Mouse (Mus musculus) bone marrow macrophage, adult 2 months (primary cell): ENCODE results near the gene Vmn1r72. TPM values are rescaled to one million over a fixed set of nuclear protein-coding genes. Genes with fewer than 3 reads are reported as not detected.
"Not testable (repeated sequence)": the region's sequence is repeated elsewhere in the genome, so short reads cannot be mapped to it uniquely, and the experiment has no call there.

Experiments used
- H3K27ac ChIP-seq: 2 replicates; pipeline ENCODE4 v1.5.1; 2012; ENCODE audit warnings: low read depth, low read length; ENCODE audit not compliant: insufficient read depth
- H3K4me1 ChIP-seq: 2 replicates; pipeline ENCODE4 v1.6.1; 2012; ENCODE audit warnings: low read length; ENCODE audit not compliant: control insufficient read depth, insufficient read depth
- H3K4me3 ChIP-seq: 2 replicates; pipeline ENCODE4 v1.5.1; 2012; ENCODE audit warnings: mild to moderate bottlenecking, low read length, moderate library complexity; ENCODE audit not compliant: insufficient read depth
- polyA plus RNA-seq: library from polyadenylated mRNA; stranded (reverse); fragments of >200 nt; gene quantifications from 2 replicates; pipeline ENCODE4 v1.2.4, GENCODE M21; 2012; ENCODE audit not compliant: missing spikeins, insufficient read depth, insufficient read length

Vmn1r72 gene
- 0.12 TPM in 1 of 2 replicates, not detected in the other for polyA plus RNA-seq

DNA sequence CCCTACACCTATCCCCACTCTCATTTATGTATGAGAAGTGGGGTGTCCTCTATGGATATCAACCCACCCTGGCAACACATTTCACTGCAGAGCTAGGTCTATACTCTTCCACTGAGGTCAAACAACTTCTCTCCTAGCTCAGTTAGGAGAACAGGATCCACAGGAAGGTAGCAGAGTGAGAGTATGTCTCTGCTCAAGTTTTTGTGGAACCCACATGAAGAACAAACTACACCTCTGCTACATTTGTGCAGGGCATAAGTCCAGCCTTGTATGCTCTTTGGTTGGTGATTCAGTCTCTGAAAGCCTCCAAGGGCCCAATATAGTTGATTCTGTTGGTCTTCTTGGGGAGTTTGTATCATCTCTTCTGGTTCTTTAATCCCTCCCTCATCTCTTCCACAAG lies at the start of gene Vmn1r72:
TSS of gene Vmn1r72 (minus strand) at position 101 of the 400 bp plus-strand sequence.
- H3K4me3 ChIP-seq, H3K27ac ChIP-seq, H3K4me1 ChIP-seq: not testable (repeated sequence)

DNA sequence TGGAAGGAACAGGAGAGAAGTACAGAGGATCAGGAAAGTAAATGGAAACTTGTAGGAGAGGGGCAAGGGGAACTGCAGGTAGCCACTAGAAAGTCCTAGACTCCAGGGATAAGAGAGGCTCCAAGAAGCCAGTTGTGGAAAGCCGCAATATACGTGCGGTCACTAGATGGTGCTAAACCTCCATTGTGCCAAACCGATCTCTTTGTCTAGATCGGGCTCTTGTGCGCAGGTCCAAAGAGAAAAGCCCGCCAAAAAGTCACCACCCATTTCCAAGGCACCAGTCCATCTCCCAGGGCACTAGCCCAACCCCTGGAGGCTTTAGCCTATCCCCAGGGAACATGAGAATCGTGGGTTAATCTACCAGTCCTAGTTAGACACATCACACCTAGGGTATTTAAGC lies 62.9 kb downstream of the Vmn1r72 start:
- not testable (repeated sequence) for H3K27ac ChIP-seq, H3K4me1 ChIP-seq, H3K4me3 ChIP-seq

Other genes with a start within 250 kb of the Vmn1r72 start
- gene Zscan4-ps2, start 165.8 kb downstream of the Vmn1r72 start, polyA plus RNA-seq, result not detected in 2 replicates
- gene Zscan4-ps3, start 70.8 kb downstream of the Vmn1r72 start, polyA plus RNA-seq, result not detected in 2 replicates
- gene Vmn1r73, start 50.1 kb upstream of the Vmn1r72 start, polyA plus RNA-seq, result not detected in 2 replicates
- not detected in 2 replicates for gene Vmn1r74, start 153.8 kb upstream of the Vmn1r72 start, polyA plus RNA-seq
- gene Vmn1r75, start 194.5 kb upstream of the Vmn1r72 start, polyA plus RNA-seq, result not detected in 2 replicates